Mouse (Mus musculus): ENCODE measurements around the gene Gm9745.
"Not testable (repeated sequence)": the region's sequence is repeated elsewhere in the genome, so short reads cannot be mapped to it uniquely, and the experiment has no call there.

The Gm9745 gene

DNA sequence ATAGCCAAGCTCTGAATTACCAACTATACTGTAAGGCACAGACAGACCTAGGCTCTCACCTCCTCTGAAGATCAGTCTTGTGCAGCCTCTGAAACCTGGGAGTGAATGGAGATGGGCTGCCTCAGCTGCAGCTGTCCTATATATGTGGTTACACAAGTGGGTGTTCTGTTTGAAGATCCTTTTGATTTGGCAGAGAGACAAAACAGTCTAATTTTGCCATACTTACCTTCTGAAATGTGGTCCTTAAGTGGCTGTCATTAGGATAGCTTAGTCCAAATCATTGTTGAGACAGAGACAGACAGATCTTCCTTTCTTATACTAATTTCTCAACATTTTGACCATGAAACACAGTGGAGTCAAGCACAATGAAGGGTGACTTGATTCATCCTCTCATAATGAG lies at the start of gene Gm9745:
Gm9745 (minus strand) TSS at position 101 of the 400 bp plus-strand sequence.
- not testable (repeated sequence) for DNase-seq

DNA sequence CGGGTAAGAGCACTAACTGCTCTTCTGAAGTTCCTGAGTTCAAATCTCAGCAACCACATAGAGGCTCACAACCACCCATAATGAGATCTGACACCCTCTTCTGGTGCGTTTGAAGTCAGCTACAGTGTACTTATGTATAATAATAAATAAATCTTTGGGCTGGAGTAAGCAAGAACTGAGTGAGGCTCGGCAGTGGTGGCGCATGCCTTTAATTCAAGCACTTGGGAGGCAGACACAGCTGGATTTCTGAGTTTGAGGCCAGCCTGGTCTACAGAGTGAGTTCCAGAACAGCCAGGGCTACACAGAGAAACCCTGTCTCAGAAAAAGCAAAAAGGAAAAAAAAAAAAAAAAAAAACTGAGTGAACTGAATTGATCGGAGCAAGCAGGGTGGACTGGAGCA lies 49.2 kb upstream of the Gm9745 start:
- DNase-seq: not testable (repeated sequence)

DNA sequence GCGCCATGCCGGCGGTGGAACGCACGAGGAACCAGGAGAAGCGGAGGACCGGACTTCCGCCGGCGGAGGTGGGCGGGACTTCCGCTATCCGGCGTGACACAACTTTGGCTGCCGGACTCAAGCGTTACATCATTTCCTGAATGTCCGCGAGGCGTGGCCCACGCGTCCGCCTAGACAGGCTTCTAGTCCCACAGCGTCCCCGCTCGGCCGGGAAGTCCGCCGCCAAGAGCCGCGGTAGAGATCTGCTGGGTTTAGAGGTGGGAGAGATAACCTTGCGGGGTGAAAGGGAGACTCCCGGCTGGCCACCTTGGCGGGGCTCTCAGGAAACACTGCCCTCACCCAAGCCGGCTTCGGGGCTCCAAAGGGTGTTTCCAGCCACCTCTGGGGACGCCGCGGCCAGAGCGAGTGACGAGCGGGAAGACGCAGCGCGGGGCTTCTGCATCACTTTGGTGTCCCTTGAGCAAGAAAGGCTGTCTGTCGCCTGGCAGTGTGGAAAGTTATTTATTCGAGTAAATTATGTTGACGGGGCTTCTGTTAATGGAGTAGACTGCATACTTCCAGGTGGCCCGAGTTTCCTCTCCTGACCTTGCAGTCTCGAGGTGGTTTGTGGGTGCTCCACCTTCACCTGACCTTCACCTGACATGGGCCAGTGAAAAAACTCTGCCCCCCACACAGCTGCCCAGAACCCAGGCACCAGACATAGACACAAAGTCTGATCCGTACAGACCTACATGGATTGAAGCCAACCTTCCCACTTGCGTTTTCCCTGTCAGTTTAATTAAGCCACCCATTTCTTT lies 48.2 kb upstream of the Gm9745 start, which contains the start of gene Gtpbp4:
Gtpbp4 (minus strand) TSS at position 94 of the 797 bp plus-strand sequence.
- DNase-seq: peak; percentile 97

DNA sequence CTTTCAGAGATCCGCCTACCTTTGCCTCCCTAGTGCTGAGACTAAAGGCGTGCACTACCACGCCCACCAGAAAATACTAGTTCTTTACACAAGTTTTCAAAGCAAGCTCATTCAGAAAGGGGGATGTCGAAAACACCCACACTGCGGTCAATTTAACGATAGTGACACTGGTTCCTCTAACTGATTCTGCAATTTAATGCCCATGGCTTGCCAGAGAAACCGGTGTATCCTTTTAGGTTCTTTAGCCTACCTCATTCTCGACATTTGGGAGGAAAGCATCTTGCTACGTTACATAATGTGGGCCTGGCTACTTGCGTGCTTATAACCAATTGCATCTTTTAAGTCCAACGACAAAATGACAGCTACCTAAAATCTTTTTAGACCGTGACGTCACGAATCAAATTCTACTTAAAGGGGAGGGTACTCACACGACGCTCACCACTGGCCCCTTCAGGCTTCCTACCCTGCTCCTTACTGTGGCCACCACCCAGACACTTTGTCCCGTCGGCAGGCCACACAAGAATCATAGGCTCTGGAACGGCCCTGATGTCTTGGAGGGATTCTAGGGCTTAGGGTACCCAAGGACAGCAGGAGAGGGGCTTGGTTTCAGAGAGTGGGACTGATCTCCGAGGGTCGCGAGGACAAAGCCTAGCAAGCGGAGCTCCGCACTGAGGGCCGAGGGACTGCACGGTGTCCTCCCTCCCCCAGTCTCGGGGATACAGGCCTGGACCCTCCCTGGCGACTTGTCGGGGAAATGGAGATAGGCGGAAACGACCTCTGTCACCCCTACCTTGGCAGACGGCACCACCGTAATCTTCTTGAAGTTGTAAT lies 47.3 kb upstream of the Gm9745 start:
- DNase-seq: peak in 1 of 2 experiments; percentile 11

DNA sequence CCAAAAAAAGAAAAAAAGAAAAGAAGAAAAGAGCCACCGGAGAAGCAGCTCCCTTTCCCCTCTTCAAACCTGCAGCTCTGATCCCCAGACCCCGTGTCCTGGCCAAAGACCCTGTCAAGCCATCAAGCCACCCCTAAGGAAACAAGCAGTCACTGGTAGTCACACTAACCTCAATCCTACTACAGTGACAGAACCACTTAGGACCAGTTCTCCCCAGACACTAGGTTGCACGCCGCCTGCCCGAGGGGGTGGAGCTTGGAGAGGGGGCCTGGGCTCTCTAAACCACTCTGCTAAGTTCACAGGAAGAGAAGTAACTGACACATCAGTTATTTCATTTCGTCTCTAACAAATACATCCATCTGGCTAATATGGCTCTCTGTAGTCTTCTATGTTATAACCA lies 44.2 kb upstream of the Gm9745 start:
- no peak for DNase-seq

DNA sequence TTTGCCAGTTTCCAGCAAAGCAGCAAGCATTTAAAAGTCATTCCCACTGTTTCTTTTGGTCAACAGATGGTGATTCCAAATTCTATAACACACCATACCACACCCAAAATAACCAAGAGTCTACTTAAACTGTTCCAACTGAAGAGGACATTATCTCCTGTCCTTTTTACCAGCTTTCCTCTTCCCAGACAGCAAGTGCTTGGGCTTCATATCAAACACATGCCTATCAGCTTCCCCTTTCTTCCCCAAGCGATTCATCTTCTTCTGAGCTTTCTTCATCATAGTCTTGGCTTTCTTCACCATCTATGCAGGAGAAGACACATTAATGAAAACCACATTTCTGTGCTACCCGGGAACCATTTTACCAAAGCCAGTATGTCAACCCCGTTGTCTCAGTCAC lies 24.9 kb upstream of the Gm9745 start:
- DNase-seq: no peak

DNA sequence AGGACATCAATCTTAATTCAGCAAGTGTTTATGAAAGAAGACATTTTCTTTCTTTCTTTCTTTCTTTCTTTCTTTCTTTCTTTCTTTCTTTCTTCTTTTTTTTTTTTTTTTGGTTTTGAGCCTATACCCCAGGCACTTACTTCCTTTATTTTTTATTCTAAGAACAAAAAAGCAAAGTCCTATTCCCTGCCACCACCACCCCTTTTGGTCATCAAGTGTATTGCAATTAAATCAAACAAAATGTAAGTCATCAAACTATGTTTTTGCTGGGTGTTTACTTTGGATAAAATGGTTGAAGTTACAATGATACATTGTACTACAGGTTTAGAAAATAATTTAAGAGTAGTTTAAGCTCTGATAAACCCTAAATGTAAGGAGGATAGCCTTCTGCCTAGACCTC lies 24.3 kb upstream of the Gm9745 start:
- DNase-seq: no peak

DNA sequence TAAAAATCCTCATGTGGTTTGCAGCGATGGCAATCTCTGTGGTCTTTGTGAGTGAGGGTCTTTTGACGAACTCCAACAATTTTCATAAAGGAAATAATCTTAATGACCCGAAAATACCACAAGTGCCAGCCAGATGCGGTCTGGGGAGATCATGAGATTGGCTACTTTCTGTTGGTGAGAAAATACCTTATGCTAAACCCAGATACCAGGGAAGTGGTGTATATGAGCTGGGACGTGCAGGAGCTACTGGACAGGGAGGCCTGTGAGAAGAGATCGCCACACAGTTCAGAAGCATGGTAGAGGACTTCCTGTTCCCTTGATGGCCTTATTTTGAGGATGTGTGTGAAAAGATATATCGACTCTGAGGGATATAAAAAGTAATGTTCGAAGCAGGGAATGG lies 19.7 kb upstream of the Gm9745 start:
- no peak for DNase-seq

DNA sequence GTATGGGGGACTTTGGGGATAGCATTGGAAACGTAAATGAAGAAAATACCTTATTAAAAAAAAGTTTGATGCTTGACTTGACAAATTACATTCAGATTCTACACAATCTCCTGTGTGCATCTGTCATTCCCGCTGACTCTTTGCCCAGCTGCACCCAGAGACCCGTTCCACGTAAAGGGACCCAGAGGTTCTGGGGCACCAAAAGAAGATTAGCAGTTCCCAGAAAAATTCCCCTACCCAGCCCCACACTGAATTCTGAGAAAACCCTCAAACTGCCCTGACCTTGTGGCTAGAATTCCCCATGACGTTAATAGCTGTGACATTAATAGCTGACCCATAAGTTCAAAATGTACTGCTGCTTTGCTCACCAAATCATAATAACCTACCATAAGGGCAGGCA lies 17.2 kb upstream of the Gm9745 start:
- no peak for DNase-seq

DNA sequence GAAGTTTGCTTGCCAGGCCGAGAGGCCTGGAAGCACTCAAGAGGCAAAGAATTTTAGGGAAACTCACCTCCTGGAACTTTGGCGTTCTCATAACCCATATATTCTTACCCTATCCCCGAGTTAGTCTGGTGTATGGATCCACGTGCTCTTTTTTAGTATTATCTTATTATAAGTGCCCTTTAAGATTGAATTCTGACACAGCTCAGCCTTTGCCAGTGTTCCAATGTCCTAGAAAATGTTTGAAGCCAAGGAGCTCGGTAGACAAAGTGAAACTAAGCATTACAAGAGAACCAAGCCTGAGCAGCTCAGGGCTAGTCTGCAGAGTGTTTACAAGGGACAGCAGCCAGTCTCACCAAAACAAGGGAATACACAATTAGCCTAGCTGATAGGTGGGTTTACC lies 14.2 kb upstream of the Gm9745 start:
- DNase-seq: peak in 1 of 2 experiments; percentile 6

DNA sequence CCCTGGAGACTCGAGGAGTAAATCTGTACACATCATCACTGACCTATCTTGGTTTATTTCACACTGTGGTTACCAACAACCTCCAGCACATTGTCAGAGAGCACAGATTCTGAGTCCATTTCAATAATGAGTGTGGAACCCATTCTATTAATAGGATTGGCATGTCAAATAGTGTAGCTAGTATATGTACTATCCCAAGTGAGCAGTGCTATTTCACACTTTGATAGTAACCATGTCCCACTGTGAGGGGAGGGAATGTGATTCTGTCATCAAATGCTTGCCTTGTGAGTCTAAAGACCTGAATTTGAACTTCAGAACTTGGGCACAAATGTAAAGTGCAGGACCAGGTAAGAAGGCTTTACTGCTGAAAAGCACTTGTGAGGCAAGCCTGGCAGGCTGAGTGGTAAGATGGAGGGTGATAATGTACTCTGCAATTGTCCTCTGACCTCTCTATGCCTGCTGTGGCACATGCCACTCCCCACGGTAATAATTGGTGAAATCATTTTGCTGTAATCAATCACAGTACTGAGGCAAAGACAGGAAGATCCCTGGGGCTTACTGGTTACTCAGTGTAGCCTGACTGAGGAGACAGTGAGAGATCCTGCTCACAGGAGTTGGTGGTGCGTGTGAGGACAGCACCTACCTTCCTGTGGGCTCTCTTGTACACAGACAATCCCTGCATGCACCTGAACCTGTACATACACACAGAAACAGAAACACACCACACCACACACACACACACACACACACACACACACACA lies 13.3 kb upstream of the Gm9745 start:
- DNase-seq: not testable (repeated sequence)

DNA sequence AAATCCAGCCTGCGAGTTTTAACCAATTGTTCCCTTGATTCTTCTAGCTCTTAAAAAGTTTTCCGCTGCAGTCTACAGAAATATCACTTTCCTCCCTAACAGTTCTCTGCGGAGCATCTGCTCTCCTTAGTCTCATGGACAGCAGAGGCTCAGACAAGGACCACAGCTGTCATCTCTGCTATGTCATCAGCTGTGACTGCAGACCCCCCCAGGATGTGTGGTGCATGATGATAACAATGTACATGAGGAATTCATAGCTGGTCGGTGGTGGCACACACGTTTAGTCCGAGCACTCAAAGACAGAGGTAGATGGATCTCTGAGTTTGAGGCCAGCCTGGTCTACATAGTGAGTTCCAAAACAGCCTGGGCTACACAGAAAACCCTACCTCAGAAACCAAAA lies 11.5 kb upstream of the Gm9745 start:
- DNase-seq: not testable (repeated sequence)

DNA sequence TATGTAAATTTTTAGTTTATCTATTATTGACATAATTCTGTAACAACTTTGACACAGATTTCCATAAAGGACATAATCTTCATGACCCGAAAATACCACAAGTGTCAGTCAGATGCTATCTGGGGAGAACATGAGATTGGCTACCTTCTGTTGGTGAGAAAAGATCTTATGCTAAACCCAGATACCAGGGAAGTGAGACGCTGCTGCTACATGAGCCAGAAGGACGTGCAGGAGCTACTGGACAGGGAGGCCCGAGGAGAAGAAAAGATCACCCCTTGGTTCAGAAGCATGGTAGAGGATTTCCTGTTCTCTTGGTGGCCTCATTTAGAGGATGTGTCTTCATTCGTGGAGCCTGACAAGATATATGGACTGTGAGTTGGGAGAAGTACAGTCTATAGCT lies 11.0 kb upstream of the Gm9745 start:
- not testable (repeated sequence) for DNase-seq

DNA sequence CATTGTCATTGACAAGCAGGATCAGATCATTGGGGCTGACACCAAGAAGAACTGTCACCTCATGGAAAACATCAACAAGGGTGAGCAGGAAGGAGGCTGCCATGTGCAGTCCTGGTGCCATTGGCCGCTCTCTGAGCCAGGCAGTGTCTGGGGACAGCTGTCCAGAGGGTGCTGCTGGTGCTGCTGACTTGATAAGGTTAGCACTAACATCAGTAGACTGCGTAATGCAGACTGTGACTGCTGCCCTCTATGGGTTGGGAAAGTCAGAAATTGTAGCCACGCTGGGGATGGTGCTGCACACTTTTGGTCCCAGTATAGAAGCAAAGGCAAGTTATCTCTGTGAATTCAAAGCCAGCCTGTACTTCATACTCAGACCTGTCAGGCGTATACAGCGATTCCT lies 8.8 kb upstream of the Gm9745 start:
- not testable (repeated sequence) for DNase-seq

DNA sequence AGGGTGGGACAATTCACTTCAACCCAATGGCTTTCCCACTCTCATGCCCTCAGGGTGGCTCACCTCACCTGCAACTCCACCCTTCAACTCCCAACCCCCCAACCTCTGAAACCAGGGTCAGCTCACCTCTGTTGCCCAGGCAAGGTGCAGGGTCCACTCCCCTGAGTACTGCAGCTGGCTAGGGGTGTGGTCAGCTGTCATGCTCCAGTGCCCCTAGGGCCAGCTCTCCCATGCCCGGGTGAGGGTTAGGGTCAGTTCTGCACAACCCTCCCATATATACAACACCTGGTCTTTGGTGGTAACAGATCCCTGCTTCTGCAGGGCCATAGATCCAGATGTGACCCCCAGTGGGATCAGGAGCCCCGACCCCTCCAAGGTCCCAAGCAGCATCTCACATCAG lies 7.1 kb upstream of the Gm9745 start:
- not testable (repeated sequence) for DNase-seq

DNA sequence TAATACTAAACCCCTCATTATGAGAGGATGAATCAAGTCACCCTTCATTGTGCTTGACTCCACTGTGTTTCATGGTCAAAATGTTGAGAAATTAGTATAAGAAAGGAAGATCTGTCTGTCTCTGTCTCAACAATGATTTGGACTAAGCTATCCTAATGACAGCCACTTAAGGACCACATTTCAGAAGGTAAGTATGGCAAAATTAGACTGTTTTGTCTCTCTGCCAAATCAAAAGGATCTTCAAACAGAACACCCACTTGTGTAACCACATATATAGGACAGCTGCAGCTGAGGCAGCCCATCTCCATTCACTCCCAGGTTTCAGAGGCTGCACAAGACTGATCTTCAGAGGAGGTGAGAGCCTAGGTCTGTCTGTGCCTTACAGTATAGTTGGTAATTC lies 4.5 kb upstream of the Gm9745 start, which contains the start of gene Idi2:
Idi2 (plus strand) TSS at position 301 of the 400 bp plus-strand sequence.
- DNase-seq: not testable (repeated sequence)

DNA sequence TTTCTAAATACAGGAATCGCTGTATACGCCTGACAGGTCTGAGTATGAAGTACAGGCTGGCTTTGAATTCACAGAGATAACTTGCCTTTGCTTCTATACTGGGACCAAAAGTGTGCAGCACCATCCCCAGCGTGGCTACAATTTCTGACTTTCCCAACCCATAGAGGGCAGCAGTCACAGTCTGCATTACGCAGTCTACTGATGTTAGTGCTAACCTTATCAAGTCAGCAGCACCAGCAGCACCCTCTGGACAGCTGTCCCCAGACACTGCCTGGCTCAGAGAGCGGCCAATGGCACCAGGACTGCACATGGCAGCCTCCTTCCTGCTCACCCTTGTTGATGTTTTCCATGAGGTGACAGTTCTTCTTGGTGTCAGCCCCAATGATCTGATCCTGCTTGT lies 4.2 kb downstream of the Gm9745 start:
- DNase-seq: not testable (repeated sequence)

DNA sequence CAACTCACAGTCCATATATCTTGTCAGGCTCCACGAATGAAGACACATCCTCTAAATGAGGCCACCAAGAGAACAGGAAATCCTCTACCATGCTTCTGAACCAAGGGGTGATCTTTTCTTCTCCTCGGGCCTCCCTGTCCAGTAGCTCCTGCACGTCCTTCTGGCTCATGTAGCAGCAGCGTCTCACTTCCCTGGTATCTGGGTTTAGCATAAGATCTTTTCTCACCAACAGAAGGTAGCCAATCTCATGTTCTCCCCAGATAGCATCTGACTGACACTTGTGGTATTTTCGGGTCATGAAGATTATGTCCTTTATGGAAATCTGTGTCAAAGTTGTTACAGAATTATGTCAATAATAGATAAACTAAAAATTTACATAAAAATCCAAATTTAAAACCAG lies 6.3 kb downstream of the Gm9745 start:
- DNase-seq: not testable (repeated sequence)

DNA sequence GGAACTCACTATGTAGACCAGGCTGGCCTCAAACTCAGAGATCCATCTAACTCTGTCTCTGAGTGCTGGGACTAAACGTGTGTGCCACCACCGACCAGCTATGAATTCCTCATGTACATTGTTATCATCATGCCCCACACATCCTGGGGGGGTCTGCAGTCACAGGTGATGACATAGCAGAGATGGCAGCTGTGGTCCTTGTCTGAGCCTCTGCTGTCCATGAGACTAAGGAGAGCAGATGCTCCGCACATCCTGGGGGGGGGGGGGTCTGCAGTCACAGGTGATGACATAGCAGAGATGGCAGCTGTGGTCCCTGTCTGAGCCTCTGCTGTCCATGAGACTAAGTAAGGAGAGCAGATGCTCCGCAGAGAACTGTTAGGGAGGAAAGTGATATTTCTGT lies 6.9 kb downstream of the Gm9745 start:
- DNase-seq: not testable (repeated sequence)

DNA sequence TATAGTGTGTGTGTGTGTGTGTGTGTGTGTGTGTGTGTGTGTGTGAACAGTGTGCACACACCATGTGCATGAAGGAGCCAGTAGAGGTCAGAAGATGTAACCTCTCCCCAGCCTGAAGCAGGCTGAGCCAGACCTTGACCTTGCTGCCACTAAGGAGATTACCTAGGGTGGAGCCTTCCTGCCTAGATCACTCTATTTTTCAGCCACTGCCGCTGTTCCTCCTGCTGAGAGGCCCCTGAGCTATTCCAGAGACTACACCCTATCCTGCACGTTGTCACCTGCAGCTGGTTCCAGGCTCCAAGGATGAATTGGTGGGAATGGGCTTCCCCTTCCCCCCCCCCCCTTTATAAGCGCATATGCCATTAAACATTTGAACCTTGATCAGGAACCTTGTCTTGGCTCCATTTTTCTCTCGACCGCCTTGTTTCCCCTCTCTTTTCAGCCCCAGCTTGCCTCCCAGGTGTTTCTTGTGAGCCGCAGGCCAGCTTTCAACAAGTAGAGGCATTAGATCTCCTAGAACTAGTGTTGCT lies 10.4 kb downstream of the Gm9745 start:
- not testable (repeated sequence) for DNase-seq

DNA sequence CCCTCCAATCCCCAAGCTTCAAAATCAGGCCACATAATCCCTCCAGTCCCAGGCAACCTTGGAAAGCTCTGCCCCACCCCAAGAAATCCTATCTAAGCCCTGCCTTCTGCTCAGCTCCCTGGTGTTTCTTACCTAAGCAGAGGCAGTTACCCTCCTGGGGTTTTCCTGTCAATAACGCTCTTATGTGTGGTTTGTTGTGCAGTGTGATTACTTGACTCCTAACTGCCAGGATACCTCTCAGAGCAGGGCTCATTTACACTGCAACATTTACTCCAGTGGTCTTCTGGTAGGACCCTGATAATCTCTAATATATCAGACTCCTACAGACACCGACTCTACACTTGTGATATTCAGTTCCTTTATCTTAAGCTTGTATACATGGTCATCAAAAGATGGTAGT lies 14.5 kb downstream of the Gm9745 start:
- DNase-seq: no peak

DNA sequence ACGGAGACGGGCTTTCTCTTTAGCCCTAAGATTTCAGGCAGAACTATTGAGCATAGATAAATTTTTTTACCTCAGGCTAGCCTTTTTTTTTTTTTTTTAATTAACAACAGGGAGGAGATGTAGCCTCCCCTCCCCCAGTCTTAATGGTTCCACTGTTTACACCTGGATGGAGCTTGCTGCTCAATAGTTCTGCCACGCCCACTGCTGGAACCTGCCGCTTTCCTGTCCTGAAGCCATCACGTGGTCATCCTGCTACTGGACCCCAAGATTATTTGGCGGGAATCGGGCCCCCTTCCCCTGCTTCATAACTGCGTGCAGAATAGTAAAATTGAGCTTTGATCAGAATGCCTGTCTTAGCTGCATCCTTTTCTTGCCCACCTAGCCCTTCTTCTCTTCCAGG lies 34.1 kb downstream of the Gm9745 start:
- DNase-seq: not testable (repeated sequence)

DNA sequence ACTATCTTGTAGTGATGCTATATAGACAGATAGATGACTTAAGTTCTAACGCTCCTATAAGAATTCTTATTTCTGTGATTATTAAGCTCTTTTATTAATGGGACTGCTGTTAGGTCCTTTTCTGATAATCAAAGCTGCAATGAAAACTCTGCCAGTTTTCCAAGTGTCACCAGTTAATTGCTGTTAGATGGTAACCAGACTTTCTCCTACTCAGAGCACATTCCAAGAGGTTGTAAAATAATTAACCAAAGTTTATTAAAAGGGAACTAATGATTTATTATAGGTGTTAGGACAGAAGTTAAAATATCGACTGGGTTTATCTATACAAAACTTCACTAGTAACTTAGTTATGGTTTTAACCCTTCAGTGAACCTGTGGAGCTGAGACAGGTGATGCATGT lies 42.0 kb downstream of the Gm9745 start:
- DNase-seq: not testable (repeated sequence)
